Mouse (Mus musculus): ENCODE data around the gene Ldlrad1.

DNA sequence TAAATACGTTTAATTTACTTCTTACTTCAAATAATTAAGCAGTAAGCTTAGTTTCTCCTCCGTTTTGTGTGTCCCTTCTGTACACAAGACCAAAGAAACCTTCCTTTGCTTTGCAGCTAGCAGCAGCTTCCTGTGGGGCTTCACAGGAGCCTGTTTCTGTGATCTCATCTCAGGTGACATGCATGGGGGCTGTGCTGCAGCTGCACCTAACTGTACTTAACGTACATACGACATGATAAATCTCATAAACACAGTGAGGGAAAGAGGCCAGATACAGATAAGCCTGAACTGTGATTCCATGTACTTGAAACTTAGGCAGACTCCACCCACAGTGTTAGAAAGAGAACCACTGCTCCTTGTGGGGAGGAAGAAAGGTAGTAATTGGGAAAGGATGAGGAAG lies 51.0 kb downstream of the Ldlrad1 start:
- TF ChIP-seq CTCF (IDR thresholded peaks at IDR 0.05; ENCODE audit: borderline replicate concordance, insufficient read depth, low read depth, low read length) = no peak
- TF ChIP-seq POLR2A (IDR thresholded peaks at IDR 0.05; ENCODE audit: borderline replicate concordance, insufficient read depth, low read length) = no peak

All from cerebellum, adult 2 months (tissue).